Mouse (Mus musculus): ENCODE measurements around the gene Tmem256. TPM values are rescaled to one million over a fixed set of nuclear protein-coding genes. Genes with fewer than 3 reads are reported as not detected.

Gene Tmem256
- 371 and 389 TPM in 2 replicates for polyA plus RNA-seq (2015; fragmentation: Nextera tagmentation; extraction: Ambion mirVana)

DNA sequence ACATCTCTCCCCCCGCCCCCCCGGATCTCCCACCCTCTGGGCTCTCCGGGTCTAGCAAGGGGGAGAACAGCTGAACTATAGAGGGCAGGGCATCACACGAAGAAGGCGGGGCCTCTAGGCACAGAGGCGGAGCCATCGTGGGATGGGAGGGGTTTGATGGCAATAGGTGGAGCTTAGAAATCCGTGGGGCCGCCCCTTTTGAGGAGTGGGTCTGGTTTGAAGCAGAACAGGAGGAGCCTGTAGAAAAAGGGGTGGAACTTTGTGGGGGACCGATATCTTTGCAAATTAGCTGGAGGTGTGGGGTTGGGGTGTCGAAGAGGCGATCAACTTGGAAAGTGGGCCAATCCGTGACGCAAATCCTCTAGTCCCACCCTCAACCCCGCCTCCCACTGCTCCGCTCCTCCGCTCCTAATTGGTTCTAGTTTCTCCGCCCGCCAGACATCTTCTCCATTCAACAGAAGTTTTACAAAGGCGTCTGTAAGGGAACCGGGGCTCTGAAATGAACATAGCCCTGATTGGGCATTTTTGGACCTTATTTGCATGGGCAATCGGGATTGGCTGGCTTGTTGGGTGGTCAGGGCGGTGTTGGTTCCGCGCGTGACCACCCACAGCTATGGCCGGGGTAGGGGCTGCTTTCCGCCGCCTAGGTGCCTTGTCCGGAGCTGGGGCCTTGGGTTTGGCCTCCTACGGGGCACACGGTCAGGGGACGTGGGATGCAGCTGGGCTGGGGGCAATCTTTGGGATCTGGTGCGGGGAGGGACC lies at the start of gene Tmem256:
Gene Tmem256, plus strand, starts transcription at position 563 of the 762 bp plus-strand sequence.
- Histone ChIP-seq H3K36me3 (ENCODE audit: insufficient read depth, low read length) (0 out of 2 replicates have a peak, but pooled peaks cover 5% of the 10 kb centered on the region), H3K4me3 (ENCODE audit: low read length) (peak within 1 kb of the TSS; percentile 66), H3K27ac (ENCODE audit: low read length) (peak within 1 kb of the TSS; percentile 93), H3K27me3 (ENCODE audit: insufficient read depth, low read length) (no peaks in the 10 kb centered on the region; the same call in 1 of the 2 replicates), H3K4me1 (ENCODE audit: insufficient read depth, low read length) (peaks cover 46% of the 10 kb centered on the region), H3K4me2 (replicated peaks; ENCODE audit: low read depth, low read length) (peak within 1 kb of the TSS; percentile 98), H3K9me3 (ENCODE audit: low read length) (no peaks in the 10 kb centered on the region), H3K9ac (replicated peaks; ENCODE audit: low read length) (peak within 1 kb of the TSS; percentile 76)
- peak; percentile 89 for ATAC-seq (ENCODE audit: low FRiP score, low TSS enrichment)
- under 1% methylated on average over 34 of the region's 34 CpGs for WGBS

DNA sequence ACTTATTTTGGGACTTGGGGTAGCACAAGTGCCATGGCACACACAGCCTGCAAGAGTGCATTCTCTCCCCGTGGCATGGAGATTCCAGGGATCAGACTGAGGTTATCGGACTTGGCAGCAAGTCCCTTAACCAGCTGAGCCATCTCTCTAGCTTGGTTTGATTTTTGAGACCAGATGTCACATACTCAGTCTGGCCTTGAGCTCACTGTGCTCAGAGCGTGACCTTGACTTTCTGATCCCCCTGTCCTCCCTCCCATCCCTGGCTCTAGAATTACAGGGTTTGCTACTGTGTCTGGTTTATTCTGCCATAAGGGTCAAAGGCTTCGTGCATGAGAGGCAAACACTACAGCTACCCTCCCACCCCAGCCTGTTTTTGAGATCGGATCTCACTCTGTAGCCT lies 48.9 kb upstream of the Tmem256 start:
- Histone ChIP-seq H3K9ac (replicated peaks; ENCODE audit: low read length) (no peak overlapping the region), H3K27ac (ENCODE audit: low read length) (no peak overlapping the region), H3K9me3 (ENCODE audit: low read length) (no peaks in the 10 kb centered on the region), H3K27me3 (ENCODE audit: insufficient read depth, low read length) (no peaks in the 10 kb centered on the region), H3K4me1 (ENCODE audit: insufficient read depth, low read length) (no peaks in the 10 kb centered on the region), H3K36me3 (ENCODE audit: insufficient read depth, low read length) (no peaks in the 10 kb centered on the region), H3K4me2 (replicated peaks; ENCODE audit: low read depth, low read length) (no peak overlapping the region), H3K4me3 (ENCODE audit: low read length) (no peak overlapping the region)
- ATAC-seq (ENCODE audit: low FRiP score, low TSS enrichment), result no peak
- WGBS, result 33% methylated on average over 5 of the region's 5 CpGs

DNA sequence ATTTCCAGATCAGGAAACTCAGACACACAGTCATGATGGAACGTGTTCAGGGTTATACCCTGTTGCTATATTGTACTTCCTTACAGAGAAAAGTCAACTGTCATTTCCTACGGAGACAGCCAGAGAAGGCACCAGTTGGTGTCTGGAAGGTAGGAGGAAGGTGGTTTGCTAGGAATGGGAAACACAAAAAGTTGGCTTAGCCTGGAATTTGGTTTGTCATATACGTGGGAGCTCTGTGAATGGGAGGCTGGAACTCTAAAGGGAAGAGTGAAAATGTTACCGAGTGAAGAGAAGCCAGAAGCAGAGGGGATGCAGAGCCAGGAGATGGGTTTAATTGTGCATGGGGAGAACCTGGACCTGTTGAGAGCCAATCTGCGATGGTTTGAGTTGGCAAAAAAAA lies 46.9 kb upstream of the Tmem256 start:
- H3K4me1 ChIP-seq (ENCODE audit: insufficient read depth, low read length), result peaks cover 6% of the 10 kb centered on the region; the same call in 1 of the 2 replicates
- no peaks in the 10 kb centered on the region; the same call in 1 of the 2 replicates for H3K27me3 ChIP-seq (ENCODE audit: insufficient read depth, low read length)
- no peak overlapping the region for H3K4me3 ChIP-seq (ENCODE audit: low read length)
- ATAC-seq (ENCODE audit: low FRiP score, low TSS enrichment), result no peak
- H3K4me2 ChIP-seq (replicated peaks; ENCODE audit: low read depth, low read length), result no peak overlapping the region
- H3K9me3 ChIP-seq (ENCODE audit: low read length), result no peaks in the 10 kb centered on the region
- no peak overlapping the region for H3K27ac ChIP-seq (ENCODE audit: low read length)
- 73% methylated on average over 5 of the region's 5 CpGs for WGBS
- no peak overlapping the region for H3K9ac ChIP-seq (replicated peaks; ENCODE audit: low read length)
- no peaks in the 10 kb centered on the region for H3K36me3 ChIP-seq (ENCODE audit: insufficient read depth, low read length)

DNA sequence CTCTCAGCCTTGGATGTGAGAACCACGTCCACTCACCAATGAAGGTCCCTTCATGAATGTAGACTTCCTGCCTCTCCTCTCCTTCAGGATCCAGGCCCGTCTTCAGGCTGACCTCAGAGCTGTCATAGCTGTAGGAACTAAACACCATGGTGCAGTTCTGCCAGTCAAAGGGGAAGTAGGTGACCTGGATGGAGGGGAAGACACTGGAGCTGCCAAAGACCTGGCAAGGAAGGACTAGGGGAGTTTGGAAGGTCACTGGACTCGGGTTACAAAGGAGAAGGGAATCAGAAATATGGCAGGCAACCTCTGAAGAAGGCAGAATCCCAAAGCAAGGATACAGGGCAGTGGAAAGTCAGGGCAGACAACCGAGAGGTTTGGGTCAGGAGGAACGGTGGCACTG lies 44.9 kb upstream of the Tmem256 start:
- no peak overlapping the region for H3K27ac ChIP-seq (ENCODE audit: low read length)
- H3K4me3 ChIP-seq (ENCODE audit: low read length), result no peak overlapping the region
- peaks cover 5% of the 10 kb centered on the region; the same call in 1 of the 2 replicates for H3K27me3 ChIP-seq (ENCODE audit: insufficient read depth, low read length)
- 53% methylated on average over 5 of the region's 5 CpGs for WGBS
- H3K9me3 ChIP-seq (ENCODE audit: low read length), result no peaks in the 10 kb centered on the region
- H3K4me1 ChIP-seq (ENCODE audit: insufficient read depth, low read length), result peaks cover 6% of the 10 kb centered on the region; the same call in 1 of the 2 replicates
- no peak for ATAC-seq (ENCODE audit: low FRiP score, low TSS enrichment)
- no peak overlapping the region for H3K4me2 ChIP-seq (replicated peaks; ENCODE audit: low read depth, low read length)
- H3K9ac ChIP-seq (replicated peaks; ENCODE audit: low read length), result no peak overlapping the region
- H3K36me3 ChIP-seq (ENCODE audit: insufficient read depth, low read length), result no peaks in the 10 kb centered on the region

DNA sequence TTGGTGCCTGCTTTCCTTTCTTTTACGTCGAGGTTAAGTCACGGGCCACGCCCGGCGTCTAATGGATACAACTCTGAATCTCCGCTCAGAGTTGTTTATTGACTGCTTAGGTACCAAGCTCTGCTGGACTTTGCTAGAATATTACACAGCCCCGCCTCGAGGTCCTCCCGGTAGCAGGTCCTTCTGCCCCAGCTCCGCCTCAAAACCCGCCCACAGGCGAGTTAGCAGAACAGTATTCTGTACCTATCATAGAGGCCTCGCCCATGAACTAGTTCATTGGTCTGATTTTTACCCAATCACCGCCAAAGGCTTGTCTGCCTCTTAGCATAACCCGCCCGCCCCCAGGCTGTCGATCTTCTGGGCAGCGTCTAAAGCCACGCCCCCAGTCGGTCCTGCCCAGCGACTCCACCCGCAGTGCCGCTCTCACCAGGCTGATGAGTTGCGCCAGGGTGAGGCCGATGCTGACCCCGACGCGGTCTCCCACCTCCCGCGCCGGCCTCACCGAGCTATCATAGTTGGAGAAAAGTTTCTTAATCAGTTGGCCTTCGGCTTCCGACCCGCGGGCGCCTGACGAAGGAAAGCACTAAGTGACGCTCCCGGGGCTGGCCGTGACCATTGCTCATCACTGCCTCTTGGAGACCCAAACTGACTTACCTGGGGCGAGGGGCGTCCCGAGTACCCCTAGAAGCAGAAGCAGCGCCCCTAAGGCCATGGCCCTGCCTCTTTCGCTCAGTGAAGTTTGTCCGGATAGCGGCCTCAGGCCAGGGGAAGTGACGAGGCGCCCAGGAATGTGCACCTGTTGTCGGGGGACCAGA lies 42.9 kb upstream of the Tmem256 start, which contains the start of gene Chrnb1:
Gene Chrnb1, minus strand, starts transcription at position 776 of the 815 bp plus-strand sequence.
- Histone ChIP-seq H3K27ac (ENCODE audit: low read length) (0 out of 2 replicates have a peak within 1 kb of the TSS, but pooled peaks have one; percentile 43), H3K36me3 (ENCODE audit: insufficient read depth, low read length) (no peaks in the 10 kb centered on the region), H3K4me1 (ENCODE audit: insufficient read depth, low read length) (peaks cover 20% of the 10 kb centered on the region), H3K9ac (replicated peaks; ENCODE audit: low read length) (peak within 1 kb of the TSS; percentile 73), H3K27me3 (ENCODE audit: insufficient read depth, low read length) (peaks cover 5% of the 10 kb centered on the region; the same call in 1 of the 2 replicates), H3K9me3 (ENCODE audit: low read length) (no peaks in the 10 kb centered on the region), H3K4me2 (replicated peaks; ENCODE audit: low read depth, low read length) (peak within 1 kb of the TSS; percentile 96), H3K4me3 (ENCODE audit: low read length) (peak within 1 kb of the TSS; percentile 62)
- peak; percentile 97 for ATAC-seq (ENCODE audit: low FRiP score, low TSS enrichment)
- WGBS, result 2% methylated on average over 52 of the region's 52 CpGs

DNA sequence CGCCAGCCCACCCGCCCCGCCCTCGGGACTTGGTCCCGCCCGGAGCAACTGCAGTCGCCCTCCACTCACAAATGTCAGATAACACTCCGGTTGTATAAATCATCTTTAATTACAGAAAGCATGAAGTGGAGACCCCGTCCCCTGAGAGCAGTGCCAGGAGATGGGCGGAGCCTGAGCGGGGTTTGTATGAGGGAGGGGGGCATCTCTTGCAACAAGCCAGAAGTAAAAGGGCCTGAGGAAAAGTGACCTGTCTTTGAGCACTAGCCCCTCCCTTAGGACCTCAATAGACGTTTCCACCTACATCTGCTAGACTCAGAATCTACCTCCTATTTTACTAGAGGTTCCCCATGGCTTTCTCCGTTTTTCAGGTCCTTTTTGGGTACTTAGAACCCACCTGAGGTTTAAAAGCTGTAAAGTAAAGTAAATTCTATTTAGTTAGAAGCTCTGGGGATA lies 42.3 kb upstream of the Tmem256 start:
- Histone ChIP-seq H3K4me1 (ENCODE audit: insufficient read depth, low read length) (peaks cover 25% of the 10 kb centered on the region), H3K9me3 (ENCODE audit: low read length) (no peaks in the 10 kb centered on the region), H3K27ac (ENCODE audit: low read length) (no peak overlapping the region), H3K9ac (replicated peaks; ENCODE audit: low read length) (peak overlapping the region; percentile 73), H3K27me3 (ENCODE audit: insufficient read depth, low read length) (peaks cover 5% of the 10 kb centered on the region; the same call in 1 of the 2 replicates), H3K4me3 (ENCODE audit: low read length) (peak overlapping the region; percentile 62), H3K4me2 (replicated peaks; ENCODE audit: low read depth, low read length) (peak overlapping the region; percentile 96), H3K36me3 (ENCODE audit: insufficient read depth, low read length) (no peaks in the 10 kb centered on the region)
- WGBS, result 2% methylated on average over 13 of the region's 13 CpGs
- ATAC-seq (ENCODE audit: low FRiP score, low TSS enrichment), result no peak

DNA sequence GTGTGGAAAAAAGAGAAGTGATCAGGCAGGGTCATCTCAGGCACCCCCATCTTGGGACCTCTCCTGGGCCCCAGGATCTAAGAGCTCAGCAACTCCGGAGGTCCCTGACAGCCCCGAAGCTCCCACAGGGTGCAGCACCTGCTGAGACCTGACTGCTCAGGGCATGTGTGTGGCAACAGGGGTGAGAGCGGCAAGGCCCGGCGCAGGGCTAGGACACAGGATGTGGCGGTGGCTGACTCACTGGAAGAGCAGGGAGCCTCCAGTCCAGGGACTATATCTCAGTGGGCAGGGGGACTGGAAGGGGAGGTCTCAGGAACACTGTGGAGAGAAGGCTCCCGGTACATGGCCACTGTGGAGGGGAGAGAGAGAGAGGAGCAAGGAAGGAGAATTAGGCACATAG lies 40.4 kb upstream of the Tmem256 start:
- Histone ChIP-seq H3K4me1 (ENCODE audit: insufficient read depth, low read length) (peaks cover 44% of the 10 kb centered on the region), H3K36me3 (ENCODE audit: insufficient read depth, low read length) (no peaks in the 10 kb centered on the region), H3K27me3 (ENCODE audit: insufficient read depth, low read length) (peaks cover 17% of the 10 kb centered on the region)

DNA sequence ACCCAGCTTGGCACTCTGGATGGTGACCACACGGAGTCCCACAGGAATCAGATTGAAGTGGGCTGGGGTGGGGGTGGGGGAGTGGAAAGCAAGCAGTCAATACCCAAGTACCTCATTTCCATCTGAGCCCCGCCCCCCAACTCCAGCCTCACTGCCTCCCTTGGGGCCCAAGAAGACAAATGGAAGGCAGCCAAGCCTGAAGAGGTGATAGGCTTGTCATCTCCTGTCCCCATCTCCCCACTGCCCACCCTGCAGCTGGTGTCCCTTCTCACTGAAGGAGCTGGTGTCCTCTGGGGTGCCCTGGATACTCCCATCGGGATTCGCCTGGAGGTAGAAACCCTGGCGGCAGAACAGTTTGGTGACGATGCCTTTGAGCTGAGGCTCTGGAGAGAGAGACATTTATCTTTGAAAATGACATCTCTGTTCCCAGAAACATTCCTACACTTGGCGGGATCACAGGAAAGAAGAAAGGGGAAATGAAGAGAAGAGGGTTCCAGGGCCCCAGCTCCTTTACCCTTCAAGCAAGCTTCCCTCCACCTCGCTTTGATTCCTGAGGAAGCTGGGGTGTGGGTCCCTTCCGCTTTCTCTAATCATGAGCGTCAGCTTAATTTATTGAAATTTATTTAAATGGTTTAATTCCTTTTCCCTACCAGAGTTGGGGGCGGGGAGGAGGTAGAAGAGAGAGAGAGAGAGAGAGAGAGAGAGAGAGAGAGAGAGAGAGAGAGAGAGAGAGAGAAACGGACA lies 38.7 kb upstream of the Tmem256 start:
- Histone ChIP-seq H3K9ac (replicated peaks; ENCODE audit: low read length) (0 out of 2 replicates have a peak overlapping the region, but pooled peaks have one; percentile 36), H3K4me2 (replicated peaks; ENCODE audit: low read depth, low read length) (peak overlapping the region; percentile 98), H3K36me3 (ENCODE audit: insufficient read depth, low read length) (no peaks in the 10 kb centered on the region), H3K4me1 (ENCODE audit: insufficient read depth, low read length) (peaks cover 58% of the 10 kb centered on the region), H3K9me3 (ENCODE audit: low read length) (no peaks in the 10 kb centered on the region), H3K4me3 (ENCODE audit: low read length) (peak overlapping the region; percentile 66), H3K27me3 (ENCODE audit: insufficient read depth, low read length) (peaks cover 18% of the 10 kb centered on the region), H3K27ac (ENCODE audit: low read length) (no peak overlapping the region)
- ATAC-seq (ENCODE audit: low FRiP score, low TSS enrichment), result no peak
- WGBS, result 17% methylated on average over 12 of the region's 12 CpGs

More for the DNA sequence above, 40.4 kb upstream of the Tmem256 start:
- no peak overlapping the region for H3K4me2 ChIP-seq (replicated peaks; ENCODE audit: low read depth, low read length)
- H3K27ac ChIP-seq (ENCODE audit: low read length), result no peak overlapping the region
- no peak overlapping the region for H3K9ac ChIP-seq (replicated peaks; ENCODE audit: low read length)
- no peak for ATAC-seq (ENCODE audit: low FRiP score, low TSS enrichment)
- no peaks in the 10 kb centered on the region for H3K9me3 ChIP-seq (ENCODE audit: low read length)
- WGBS, result 79% methylated on average over 7 of the region's 7 CpGs
- H3K4me3 ChIP-seq (ENCODE audit: low read length), result no peak overlapping the region

DNA sequence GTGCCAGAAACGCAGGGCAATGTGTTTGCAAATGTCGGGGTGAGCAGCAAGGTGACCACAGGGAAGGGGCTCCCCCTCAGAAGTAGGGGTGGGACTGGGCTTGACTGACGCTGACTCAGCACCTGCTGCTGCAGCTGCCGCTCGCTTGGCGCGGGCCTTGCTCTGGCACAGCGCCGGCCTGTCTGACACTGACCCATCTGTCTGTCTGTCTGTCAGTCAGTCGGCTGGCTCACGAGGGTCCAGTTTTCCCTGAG lies 38.2 kb upstream of the Tmem256 start:
- peak overlapping the region; percentile 77 for H3K9ac ChIP-seq (replicated peaks; ENCODE audit: low read length)
- H3K4me3 ChIP-seq (ENCODE audit: low read length), result peak overlapping the region; percentile 66
- H3K27me3 ChIP-seq (ENCODE audit: insufficient read depth, low read length), result peaks cover 22% of the 10 kb centered on the region
- 0% methylated on average over 10 of the region's 11 CpGs for WGBS
- no peaks in the 10 kb centered on the region for H3K9me3 ChIP-seq (ENCODE audit: low read length)
- no peaks in the 10 kb centered on the region for H3K36me3 ChIP-seq (ENCODE audit: insufficient read depth, low read length)
- peak; percentile 0; the same call in 1 of the 2 replicates for ATAC-seq (ENCODE audit: low FRiP score, low TSS enrichment)
- peaks cover 63% of the 10 kb centered on the region for H3K4me1 ChIP-seq (ENCODE audit: insufficient read depth, low read length)
- peak overlapping the region; percentile 98 for H3K4me2 ChIP-seq (replicated peaks; ENCODE audit: low read depth, low read length)
- H3K27ac ChIP-seq (ENCODE audit: low read length), result peak overlapping the region; percentile 78

All from kidney, embryonic 16.5 days (tissue).